Mouse (Mus musculus): ENCODE results near the gene Azin2. TPM values are rescaled to one million over a fixed set of nuclear protein-coding genes. Genes with fewer than 3 reads are reported as not detected.

Gene Azin2
- total and polyA plus RNA-seq, 3 experiments: 0.91 to 2.4 (median 1.7) TPM

DNA sequence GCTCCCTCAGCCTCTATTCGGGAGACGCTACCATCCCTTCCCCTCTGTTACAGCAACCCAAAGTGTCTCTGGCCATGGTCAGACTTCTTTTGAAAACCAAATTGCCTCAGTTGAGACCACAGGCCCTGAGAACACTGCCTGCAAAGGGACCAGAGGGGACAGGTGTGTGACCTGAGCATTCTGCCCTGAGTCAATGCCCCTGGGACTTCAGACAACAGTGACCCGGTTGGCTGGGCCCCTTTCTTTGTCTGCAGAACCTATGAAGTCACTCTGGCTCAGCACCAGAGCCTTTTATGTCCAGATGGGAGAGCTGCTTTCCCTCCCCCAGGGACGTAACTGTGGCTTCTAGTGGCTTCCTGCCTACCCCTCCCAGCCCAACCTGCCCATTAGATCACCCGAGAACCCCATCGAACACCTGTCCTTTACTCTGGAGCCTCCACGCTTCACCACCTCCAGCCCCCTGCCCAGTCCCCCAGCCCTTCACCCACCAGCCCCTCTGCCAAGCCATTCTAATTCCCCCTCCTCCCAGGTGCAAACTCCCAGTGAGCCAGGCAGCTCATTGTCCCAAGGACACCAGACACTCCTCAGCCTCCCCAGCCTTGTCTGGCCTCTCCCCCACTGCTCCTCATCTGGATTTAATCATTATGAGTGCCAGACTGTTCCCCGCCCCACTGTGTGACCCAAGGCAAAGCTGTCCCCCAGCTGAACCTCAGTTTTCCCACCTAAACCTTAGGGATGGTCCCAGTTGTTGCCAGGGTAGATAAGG is 58.0 kb downstream of the Azin2 start:
- in situ Hi-C loops (cut with MboI; ENCODE audit: low pct_ligation_motif_present, low pct_unique_long_range_greater_than_20kb, low sequenced_read_pairs): no loop called here
- peaks cover 8 to 16% of the 10 kb centered on the region in 2 experiments; a peak in 3 of 4 replicates for H3K4me1 ChIP-seq (ENCODE audit: control insufficient read depth in 1 of 2, insufficient read depth in 2 of 2)
- no peak overlapping the region for H3K9ac ChIP-seq (ENCODE audit: insufficient read depth, low read depth)

DNA sequence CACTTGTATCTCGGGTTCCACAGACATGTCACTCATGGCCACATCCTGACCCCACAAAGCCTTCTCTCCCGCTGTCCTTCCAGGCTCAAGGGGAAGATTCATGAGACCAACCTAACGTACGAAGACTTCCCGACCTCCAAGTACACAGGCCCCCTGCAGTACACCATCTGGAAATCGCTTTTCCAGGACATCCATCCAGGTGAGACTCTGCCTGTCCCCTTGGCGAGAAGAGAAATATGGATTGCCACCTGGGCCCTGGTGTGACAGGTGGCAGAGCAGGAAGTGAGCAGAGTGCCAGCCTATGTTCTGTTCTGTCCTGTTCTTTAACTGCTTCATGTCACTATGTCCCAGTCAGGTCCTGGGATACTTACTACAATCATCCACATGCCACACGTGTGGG is 59.9 kb downstream of the Azin2 start:
- no peak overlapping the region for H3K4me2 ChIP-seq (ENCODE audit: insufficient read depth, low read depth, poor library complexity, severe bottlenecking)
- H3K79me2 ChIP-seq (replicated peaks; ENCODE audit: control insufficient read depth, extremely low read depth, insufficient read depth, poor library complexity, severe bottlenecking): no peaks in the 10 kb centered on the region
- no peak overlapping the region for H3K4me3 ChIP-seq (replicated peaks in 1 of 3; ENCODE audit: low read depth in 2 of 3, low read length in 2 of 3, poor library complexity in 1 of 3)
- DNase-seq (ENCODE audit: extremely low read depth): no peak
- H3K36me3 ChIP-seq (replicated peaks in 1 of 2; ENCODE audit: control insufficient read depth in 1 of 2, insufficient read depth in 1 of 2, low read length in 1 of 2): peaks cover 0 to 14% of the 10 kb centered on the region in 2 experiments
- peaks cover 8 to 16% of the 10 kb centered on the region in 2 experiments; a peak in 3 of 4 replicates for H3K4me1 ChIP-seq (ENCODE audit: control insufficient read depth in 1 of 2, insufficient read depth in 2 of 2)
- in situ Hi-C loops (cut with MboI; ENCODE audit: low pct_ligation_motif_present, low pct_unique_long_range_greater_than_20kb, low sequenced_read_pairs): no loop called here
- H3K9ac ChIP-seq (ENCODE audit: insufficient read depth, low read depth): no peak overlapping the region
- dilution Hi-C loops (cut with MboI; ENCODE audit: extremely low pct_ligation_motif_present, extremely low pct_unique_long_range_greater_than_20kb, low sequenced_read_pairs): no loop called here
- TF ChIP-seq ELF1 (IDR thresholded peaks at IDR 0.05; ENCODE audit: low read depth, low read length) (no peak), ETS1 (conservative IDR thresholded peaks at IDR 0.05; ENCODE audit: low read depth, low read length) (no peak), USF1 (IDR thresholded peaks at IDR 0.05; ENCODE audit: low read depth, low read length) (no peak), JUN (IDR thresholded peaks at IDR 0.05; ENCODE audit: insufficient read depth, low read depth, low read length) (no peak), BHLHE40 (IDR thresholded peaks at IDR 0.05; ENCODE audit: low read depth, low read length) (no peak), TBP (conservative IDR thresholded peaks at IDR 0.05; ENCODE audit: low read depth, low read length) (no peak), MAZ (IDR thresholded peaks at IDR 0.05; ENCODE audit: low read depth, low read length) (no peak), E2F4 (IDR thresholded peaks at IDR 0.05; ENCODE audit: insufficient replicate concordance, low read depth, low read length) (no peak), RAD21 (IDR thresholded peaks at IDR 0.05; ENCODE audit: low read depth, low read length) (no peak), NRF1 (IDR thresholded peaks at IDR 0.05; ENCODE audit: low read depth, low read length) (no peak), ZC3H11A (IDR thresholded peaks at IDR 0.05; ENCODE audit: low read depth, low read length) (no peak), POLR2AphosphoS2 (IDR thresholded peaks at IDR 0.05; ENCODE audit: low read depth, low read length) (no peak), USF2 (conservative IDR thresholded peaks at IDR 0.05; ENCODE audit: low read depth, low read length) (no peak), IRF4 (IDR thresholded peaks at IDR 0.05; ENCODE audit: low read depth, low read length) (no peak), ZNF384 (IDR thresholded peaks at IDR 0.05; ENCODE audit: low read depth, low read length) (no peak), CHD2 (IDR thresholded peaks at IDR 0.05; ENCODE audit: low read length) (no peak), JUND (conservative IDR thresholded peaks at IDR 0.05; ENCODE audit: low read depth, low read length) (no peak), MEF2A (IDR thresholded peaks at IDR 0.05; ENCODE audit: borderline replicate concordance, low read depth, low read length) (no peak), MYC (IDR thresholded peaks at IDR 0.05; ENCODE audit: low read depth, low read length) (no peak), POLR2A (IDR thresholded peaks at IDR 0.05; ENCODE audit: low read depth, low read length) (no peak)
- H3K27me3 ChIP-seq (replicated peaks): no peaks in the 10 kb centered on the region
- no peaks in the 10 kb centered on the region for H3K9me3 ChIP-seq (replicated peaks; ENCODE audit: low read length)
- H3K27ac ChIP-seq (ENCODE audit: insufficient read depth, low read depth): no peak overlapping the region

More for the DNA sequence above, 58.0 kb downstream of the Azin2 start:
- no peak overlapping the region for H3K4me3 ChIP-seq (replicated peaks in 1 of 3; ENCODE audit: low read depth in 2 of 3, low read length in 2 of 3, poor library complexity in 1 of 3)
- no peak overlapping the region for H3K27ac ChIP-seq (ENCODE audit: insufficient read depth, low read depth)
- no peaks in the 10 kb centered on the region for H3K27me3 ChIP-seq (replicated peaks)
- dilution Hi-C loops (cut with MboI; ENCODE audit: extremely low pct_ligation_motif_present, extremely low pct_unique_long_range_greater_than_20kb, low sequenced_read_pairs): no loop called here
- H3K79me2 ChIP-seq (replicated peaks; ENCODE audit: control insufficient read depth, extremely low read depth, insufficient read depth, poor library complexity, severe bottlenecking): no peaks in the 10 kb centered on the region
- peaks cover 0 to 18% of the 10 kb centered on the region in 2 experiments for H3K36me3 ChIP-seq (replicated peaks in 1 of 2; ENCODE audit: control insufficient read depth in 1 of 2, insufficient read depth in 1 of 2, low read length in 1 of 2)
- DNase-seq (ENCODE audit: extremely low read depth): peak; percentile 47
- H3K4me2 ChIP-seq (ENCODE audit: insufficient read depth, low read depth, poor library complexity, severe bottlenecking): no peak overlapping the region
- H3K9me3 ChIP-seq (replicated peaks; ENCODE audit: low read length): no peaks in the 10 kb centered on the region
- TF ChIP-seq TCF12 (IDR thresholded peaks at IDR 0.05; ENCODE audit: low read depth, low read length): peak; percentile 67
- TF ChIP-seq BHLHE40 (IDR thresholded peaks at IDR 0.05; ENCODE audit: low read depth, low read length): peak; percentile 44
- TF ChIP-seq JUND (conservative IDR thresholded peaks at IDR 0.05; ENCODE audit: low read depth, low read length): no peak
- peak; percentile 42; the same call in 1 of the 2 replicates for TF ChIP-seq ETS1 (conservative IDR thresholded peaks at IDR 0.05; ENCODE audit: low read depth, low read length)
